Mouse (Mus musculus) thymus, postnatal 4 days (tissue): ENCODE measurements around the gene Pdcd11.

Experiments
- DNase-seq: peaks from one replicate; pipeline ENCODE4 v3.0.0; 2021

Gene Pdcd11

GRCm38 (mm10) chr19:47174515-47174914, 83.9 kb downstream of the Pdcd11 start:
- DNase-seq: peak; percentile 19

- no peak for DNase-seq
These were observed 84.9 kb downstream of the Pdcd11 start for GRCm38 (mm10) chr19:47175472-47175871.

GRCm38 (mm10) chr19:47176916-47177505, 86.4 kb downstream of the Pdcd11 start:
- DNase-seq: no peak

- DNase-seq: peak; percentile 27
These were observed 87.4 kb downstream of the Pdcd11 start for GRCm38 (mm10) chr19:47178001-47178400.

- peak; percentile 64 for DNase-seq
These were observed 88.1 kb downstream of the Pdcd11 start, which contains the start of gene Neurl1a for GRCm38 (mm10) chr19:47178431-47179271. Neurl1a (plus strand) TSS chr19:47178820.

- DNase-seq: peak; percentile 49
These were observed 88.8 kb downstream of the Pdcd11 start for GRCm38 (mm10) chr19:47179272-47179809.

GRCm38 (mm10) chr19:47180011-47180410, 89.4 kb downstream of the Pdcd11 start:
- no peak for DNase-seq
